25 mouse cellular contexts compared by ENCODE assay signal in the genomic region with DNA sequence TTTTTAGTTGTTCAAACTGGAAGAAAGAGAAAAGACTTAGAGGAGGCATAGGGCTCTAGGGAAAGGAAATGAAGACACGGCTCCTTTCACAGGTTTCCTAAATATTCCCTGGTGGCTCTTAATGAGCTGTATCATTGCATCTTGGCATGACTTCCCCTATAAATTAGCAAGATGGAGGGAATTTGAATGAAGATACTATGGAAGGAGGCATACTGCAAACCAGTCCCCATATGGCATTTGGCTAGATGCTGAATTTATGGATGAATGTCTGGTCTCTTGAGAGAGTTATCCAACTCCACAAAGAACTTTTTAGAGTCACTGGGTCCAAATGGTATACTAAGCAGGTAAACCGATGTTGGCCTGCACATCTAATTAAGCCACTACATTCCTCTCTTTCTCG.
"Had no signal": no experiment of that assay in that cellular context is flagged by ENCODE, and none has a peak within 500 bp of the region (broad histone marks: within the 10 kb centered on the region; RNA-seq: fewer than 3 reads in every experiment).

No protein-coding gene starts in this region.

- H3K36me3 ChIP-seq: heart, embryonic 10.5 days; heart, embryonic 12.5 days; hindbrain, embryonic 10.5 days; hindbrain, embryonic 12.5 days; intestine, embryonic 15.5 days; limb, embryonic 13.5 days; limb, embryonic 15.5 days; liver, embryonic 12.5 days had no signal

- H3K4me1 ChIP-seq: heart, embryonic 10.5 days; heart, embryonic 12.5 days; hindbrain, embryonic 10.5 days; hindbrain, embryonic 12.5 days; intestine, embryonic 15.5 days; limb, embryonic 13.5 days; limb, embryonic 15.5 days; liver, embryonic 12.5 days had no signal

- H3K27me3 ChIP-seq: heart, embryonic 12.5 days; hindbrain, embryonic 12.5 days; intestine, embryonic 15.5 days; limb, embryonic 13.5 days; limb, embryonic 15.5 days; liver, embryonic 12.5 days had no signal

- H3K4me3 ChIP-seq: heart, embryonic 10.5 days; heart, embryonic 12.5 days; hindbrain, embryonic 10.5 days; hindbrain, embryonic 12.5 days; intestine, embryonic 15.5 days; limb, embryonic 13.5 days; limb, embryonic 15.5 days; liver, embryonic 12.5 days had no signal

- H3K4me2 ChIP-seq: heart, embryonic 12.5 days; hindbrain, embryonic 12.5 days; hindbrain, embryonic 14.5 days; intestine, embryonic 15.5 days; limb, embryonic 13.5 days; limb, embryonic 15.5 days; liver, embryonic 12.5 days had no signal

- H3K27ac ChIP-seq: heart, embryonic 10.5 days; hindbrain, embryonic 10.5 days; hindbrain, embryonic 12.5 days; hindbrain, embryonic 14.5 days; intestine, embryonic 15.5 days; limb, embryonic 13.5 days; limb, embryonic 15.5 days; liver, embryonic 12.5 days; liver, embryonic 14.5 days had no signal

- DNase-seq: gastrocnemius, postnatal 14 days; heart, adult 18-20 months; heart, postnatal 10 days; heart, postnatal 4 days; kidney, adult 18-20 months; kidney, adult 8-10 months; kidney, postnatal 10 days; kidney, postnatal 25 days; kidney, postnatal 4 days; layer of hippocampus, adult 9-11 months; layer of hippocampus, postnatal 36 days; left cerebral cortex, postnatal 4 days had no signal

- H3K9me3 ChIP-seq: heart, embryonic 10.5 days; heart, embryonic 12.5 days; hindbrain, embryonic 10.5 days; hindbrain, embryonic 12.5 days; intestine, embryonic 15.5 days; limb, embryonic 13.5 days; limb, embryonic 15.5 days; liver, embryonic 12.5 days had no signal

- ATAC-seq: hindbrain, embryonic 16.5 days; inflammation-experienced regulatory T-cells, adult 6 months; intestine, embryonic 15.5 days; intestine, postnatal 0 days; liver, embryonic 12.5 days had no signal

- H3K9ac ChIP-seq: heart, embryonic 12.5 days; hindbrain, embryonic 12.5 days; hindbrain, embryonic 14.5 days; intestine, embryonic 15.5 days; limb, embryonic 13.5 days; limb, embryonic 15.5 days; liver, embryonic 12.5 days; liver, embryonic 14.5 days had no signal
